Mouse (Mus musculus) CD4-positive, CD25-positive, alpha-beta regulatory T cell, adult 4 months (primary cell): ENCODE data around the gene Hoxc9. TPM values are rescaled to one million over a fixed set of nuclear protein-coding genes. Genes with fewer than 3 reads are reported as not detected.

ENCODE experiments used
- ATAC-seq: one replicate; pipeline ENCODE4 v1.8.0; 2017
- polyA plus RNA-seq, 2 experiments: library from polyadenylated mRNA; unstranded; fragments of 100-300 nt; shearing (Covaris generic); gene quantifications; one replicate each; pipeline ENCODE4 v1.2.1; 2017

Gene Hoxc9
- polyA plus RNA-seq, 2 experiments from 2014 or later: not detected

GRCm38 (mm10) chr15:102978615-102979515 lies 2.6 kb downstream of the Hoxc9 start:
- no peak for ATAC-seq

GRCm38 (mm10) chr15:102979936-102980335 lies 3.7 kb downstream of the Hoxc9 start:
- no peak for ATAC-seq

GRCm38 (mm10) chr15:102980352-102980751 lies 4.1 kb downstream of the Hoxc9 start:
- no peak for ATAC-seq

- no peak for ATAC-seq
These were observed 4.7 kb downstream of the Hoxc9 start for GRCm38 (mm10) chr15:102980912-102981311.

- peak; percentile 24 for ATAC-seq
These were observed 5.4 kb downstream of the Hoxc9 start for GRCm38 (mm10) chr15:102981379-102982288.

- ATAC-seq: no peak
These were observed 7.5 kb downstream of the Hoxc9 start for GRCm38 (mm10) chr15:102983716-102984115.

- no peak for ATAC-seq
These were observed 8.3 kb downstream of the Hoxc9 start for GRCm38 (mm10) chr15:102984521-102984920.

- ATAC-seq: no peak
These were observed 8.7 kb downstream of the Hoxc9 start for GRCm38 (mm10) chr15:102984925-102985324.

- peak; percentile 78 for ATAC-seq
These were observed 11.0 kb downstream of the Hoxc9 start for GRCm38 (mm10) chr15:102987124-102987833.

- no peak for ATAC-seq
These were observed 11.8 kb downstream of the Hoxc9 start for GRCm38 (mm10) chr15:102988078-102988477.

GRCm38 (mm10) chr15:102990461-102991397 lies 14.5 kb downstream of the Hoxc9 start, which contains the start of gene Hoxc8:
TSS of gene Hoxc8 (plus strand) at chr15:102990607.
- no peak for ATAC-seq

- no peak for ATAC-seq
These were observed 15.5 kb downstream of the Hoxc9 start for GRCm38 (mm10) chr15:102991782-102992181.

- ATAC-seq: no peak
These were observed 16.0 kb downstream of the Hoxc9 start for GRCm38 (mm10) chr15:102992206-102992605.

GRCm38 (mm10) chr15:102992863-102993262 lies 16.6 kb downstream of the Hoxc9 start:
- no peak for ATAC-seq

- no peak for ATAC-seq
These were observed 20.3 kb downstream of the Hoxc9 start for GRCm38 (mm10) chr15:102996548-102996947.

- ATAC-seq: no peak
These were observed 21.2 kb downstream of the Hoxc9 start for GRCm38 (mm10) chr15:102997431-102997830.

GRCm38 (mm10) chr15:102997939-102998355 lies 21.7 kb downstream of the Hoxc9 start, which contains the start of gene Hoxc6:
TSS of gene Hoxc6 (plus strand) at chr15:102998257.
- ATAC-seq: no peak

GRCm38 (mm10) chr15:102998608-102999182 lies 22.5 kb downstream of the Hoxc9 start:
- peak; percentile 40 for ATAC-seq

- peak; percentile 89 for ATAC-seq
These were observed 23.1 kb downstream of the Hoxc9 start for GRCm38 (mm10) chr15:102999183-102999831.

- ATAC-seq: no peak
These were observed 23.7 kb downstream of the Hoxc9 start for GRCm38 (mm10) chr15:102999955-103000354.
